Mouse (Mus musculus) B cell, adult 2 months (primary cell): Measurements from ENCODE around the gene Rsl1d1.

Experiments
- DNase-seq, 2 experiments: peaks; one replicate each; pipeline ENCODE4 v3.0.0; 2022

Gene Rsl1d1

DNA sequence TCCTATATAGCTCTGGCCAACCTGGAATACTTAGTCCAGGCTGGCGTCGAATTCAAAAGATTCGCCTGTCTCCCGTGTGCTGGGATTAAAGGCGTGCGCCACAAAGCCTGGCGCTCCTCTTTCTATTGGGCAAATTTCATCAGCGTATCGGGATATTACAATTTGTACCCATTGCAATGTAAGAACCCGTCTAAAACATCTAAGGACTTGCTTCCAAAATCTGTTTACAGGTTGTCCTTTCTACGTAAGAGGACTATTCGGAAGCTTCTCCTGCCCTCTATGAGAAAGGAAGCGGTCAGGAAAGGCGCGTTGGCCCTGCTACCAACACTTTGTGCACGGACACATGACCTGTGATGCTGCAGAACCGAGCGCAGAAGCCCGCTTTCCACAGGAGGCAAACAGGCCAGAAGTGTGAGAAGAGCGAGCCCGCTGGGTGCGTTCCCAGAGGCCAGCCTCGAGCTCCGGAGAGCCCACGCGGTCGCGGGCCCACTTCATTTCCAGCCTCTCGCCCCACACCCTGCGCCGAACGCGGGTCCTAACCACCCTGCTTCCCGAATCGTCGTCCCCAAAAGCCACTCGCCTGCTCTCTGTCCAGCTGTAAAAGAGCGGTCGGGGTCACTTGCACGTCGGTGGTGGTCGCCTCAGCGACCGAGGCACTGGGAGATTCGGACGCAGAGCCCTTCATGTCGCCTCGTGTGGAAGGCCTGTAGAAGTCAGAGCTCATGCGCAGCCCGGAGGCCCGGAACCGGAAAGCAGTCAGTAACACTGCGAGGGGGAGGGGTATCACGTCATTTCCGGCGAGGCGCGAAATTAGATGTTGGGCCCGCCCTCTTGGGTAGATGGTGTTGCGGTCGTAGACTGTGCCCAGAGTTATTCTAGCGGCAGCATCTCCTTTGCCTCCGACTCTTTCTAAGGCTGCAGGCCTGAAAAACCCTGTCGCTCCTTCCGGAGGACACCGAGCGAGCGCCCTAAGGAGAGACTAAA, at the start of gene Rsl1d1:
Rsl1d1 (minus strand) TSS at position 761 of the 984 bp plus-strand sequence.
- peak; percentile 94 to 95 for DNase-seq

DNA sequence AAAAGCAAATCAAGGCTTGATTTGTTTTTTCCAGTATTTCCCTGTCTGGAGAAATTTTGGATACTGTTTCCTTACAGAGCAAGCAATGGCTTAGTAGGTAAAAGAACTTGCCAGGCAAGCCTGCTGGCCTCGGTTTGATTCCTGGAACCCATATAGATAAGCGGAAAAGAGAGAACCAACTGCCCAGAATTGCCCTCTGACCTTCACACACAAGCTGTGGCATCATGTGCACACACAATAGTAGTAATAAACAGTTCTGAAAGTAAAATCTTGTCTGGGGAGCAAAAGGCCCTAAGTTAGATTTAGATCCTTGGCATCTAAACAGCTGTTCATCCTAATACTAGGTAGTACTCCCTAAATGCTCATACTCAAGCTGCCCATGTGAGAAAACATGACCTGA, 44.7 kb upstream of the Rsl1d1 start:
- DNase-seq: no peak

DNA sequence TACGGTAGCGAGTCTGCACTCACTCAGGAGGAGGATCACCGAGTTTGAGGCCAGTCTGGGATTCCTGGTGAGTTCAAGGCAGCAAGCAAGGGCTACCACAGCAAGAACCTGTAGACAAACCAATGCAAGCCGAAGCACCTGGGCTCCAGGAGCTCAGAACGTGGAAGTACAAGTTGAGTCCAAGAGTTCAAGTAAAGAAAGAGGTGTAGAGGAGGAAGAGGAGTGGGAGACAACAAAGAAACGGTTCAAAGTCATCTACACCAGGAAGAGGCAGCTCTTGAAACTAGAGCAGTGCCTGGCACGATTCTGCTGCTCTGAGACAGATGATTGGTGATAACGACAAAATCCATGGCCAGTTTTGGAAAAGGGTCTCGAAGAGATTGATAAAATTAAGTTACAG, 42.6 kb upstream of the Rsl1d1 start:
- DNase-seq: no peak

DNA sequence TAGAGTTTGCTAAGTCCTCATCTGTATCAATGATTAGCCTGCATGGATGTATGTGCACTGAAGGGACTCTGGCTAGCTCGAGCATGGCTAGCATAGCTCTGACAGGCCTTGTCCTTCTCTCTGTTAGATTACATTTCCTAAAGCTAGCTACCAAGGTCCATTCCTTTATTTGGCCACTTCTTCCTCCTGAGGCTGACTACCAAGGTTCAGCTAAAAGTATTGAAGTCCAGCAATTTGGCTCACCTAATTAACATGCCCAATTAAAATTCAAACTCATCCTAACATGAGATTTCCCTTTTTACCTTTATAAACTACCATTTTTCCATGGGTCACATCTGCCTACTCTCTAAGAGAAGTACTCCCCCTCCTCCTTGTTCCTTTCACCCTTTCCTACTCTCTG, 39.3 kb upstream of the Rsl1d1 start:
- no peak for DNase-seq

DNA sequence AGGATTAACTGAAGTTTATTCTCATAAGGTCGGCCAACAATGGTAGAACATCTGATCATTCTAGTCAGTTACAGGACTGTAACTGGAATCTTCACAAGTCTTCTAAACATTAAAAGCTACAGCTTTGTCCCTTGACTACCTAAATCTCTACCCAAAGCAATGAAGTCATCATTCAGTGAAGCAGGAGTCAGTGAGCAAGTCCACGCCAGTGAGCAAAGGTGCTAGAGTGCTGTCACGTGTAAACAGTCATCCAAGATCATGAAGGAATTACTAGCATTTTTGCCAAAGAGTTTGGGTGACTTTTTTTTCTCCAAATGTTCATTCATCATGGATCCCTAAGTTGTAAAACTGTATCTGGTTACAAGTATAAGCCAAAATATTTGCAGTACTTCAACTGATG, 14.7 kb upstream of the Rsl1d1 start:
- DNase-seq: no peak

DNA sequence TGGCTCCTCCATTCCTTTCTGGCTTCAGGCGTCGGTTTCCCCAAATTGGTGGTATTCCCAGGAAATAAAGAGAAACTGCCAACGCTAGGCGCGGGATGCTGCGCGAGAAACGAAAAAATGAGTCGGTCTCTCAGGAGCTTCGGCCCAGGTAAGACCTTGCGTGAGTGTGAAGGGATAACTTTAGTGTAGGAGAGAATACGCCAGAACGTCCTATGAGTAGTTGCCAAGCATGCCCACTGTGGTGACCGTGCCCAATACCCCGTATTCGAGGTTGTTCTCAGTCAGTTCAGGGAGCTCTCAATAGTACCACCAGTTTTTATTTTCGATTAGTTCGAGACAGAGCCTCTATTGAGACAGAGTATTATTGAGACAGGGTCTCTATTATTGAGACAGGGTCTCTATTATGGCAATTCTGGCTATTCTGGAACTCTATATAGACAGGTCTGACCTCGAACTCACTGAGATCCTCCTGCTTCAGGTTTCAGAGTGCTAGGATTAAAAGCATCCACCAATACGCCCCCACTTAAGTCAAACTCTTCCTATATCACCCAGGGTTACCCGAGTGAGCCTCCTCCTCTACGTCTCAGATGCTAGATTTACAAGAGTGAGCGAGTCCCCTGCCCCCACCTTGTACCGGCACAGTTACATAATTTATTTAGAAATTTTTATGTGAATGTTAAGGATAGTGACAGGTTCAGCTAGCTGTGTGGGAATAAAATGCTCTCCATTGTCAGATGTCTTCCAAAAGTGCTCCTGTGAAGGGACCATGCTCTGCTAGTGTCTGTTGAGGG, 664 bp upstream of the Rsl1d1 start:
- DNase-seq: no peak

DNA sequence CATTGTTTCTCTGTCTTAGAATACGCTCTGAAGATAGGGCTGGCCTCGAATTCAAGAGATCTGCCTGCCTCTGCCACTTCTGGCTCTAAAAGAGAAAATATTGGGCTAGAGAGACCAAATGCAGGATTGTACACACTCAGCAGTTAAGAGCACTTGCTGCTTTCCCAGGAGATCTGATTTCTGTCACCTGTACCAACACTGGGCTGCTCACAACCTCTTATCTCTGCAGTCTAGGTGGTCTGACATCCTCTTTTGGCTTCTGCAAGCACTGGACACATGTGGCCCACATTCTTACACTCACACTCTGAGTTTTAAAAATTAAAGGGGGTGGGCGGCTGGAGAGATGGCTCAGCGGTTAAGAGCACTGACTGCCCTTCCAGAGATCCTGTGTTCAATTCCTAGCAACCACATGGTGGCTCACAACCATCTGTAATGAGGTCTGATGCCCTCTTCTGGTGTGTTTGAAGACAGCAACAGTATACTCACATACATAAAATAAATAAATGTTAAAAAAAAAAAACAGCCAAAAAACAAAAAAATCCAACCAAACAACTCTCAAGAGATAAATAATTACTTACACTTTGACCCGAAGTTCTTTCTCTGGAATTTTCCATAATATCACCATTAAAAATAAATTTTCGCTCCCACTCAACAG, 1.3 kb downstream of the Rsl1d1 start:
- DNase-seq: no peak

DNA sequence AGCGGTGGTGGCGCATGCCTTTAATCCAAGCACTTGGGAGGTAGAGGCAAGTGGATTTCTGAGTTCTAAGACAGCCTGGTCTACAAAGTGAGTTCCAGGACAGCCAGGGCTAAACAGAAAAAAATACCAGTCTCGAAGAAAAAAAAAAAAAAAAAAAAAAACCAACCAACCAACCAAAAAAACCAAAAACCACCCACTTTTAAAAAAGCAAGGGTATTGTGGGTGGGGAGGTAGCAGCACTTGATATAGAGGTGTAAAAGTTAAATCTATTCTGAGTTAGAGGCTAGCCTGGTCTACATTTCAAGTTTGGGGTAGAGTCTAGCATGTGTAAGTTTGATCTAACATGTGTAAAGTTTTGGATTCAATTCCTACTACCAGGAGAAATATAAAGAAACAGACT, 2.9 kb downstream of the Rsl1d1 start:
- no peak for DNase-seq

DNA sequence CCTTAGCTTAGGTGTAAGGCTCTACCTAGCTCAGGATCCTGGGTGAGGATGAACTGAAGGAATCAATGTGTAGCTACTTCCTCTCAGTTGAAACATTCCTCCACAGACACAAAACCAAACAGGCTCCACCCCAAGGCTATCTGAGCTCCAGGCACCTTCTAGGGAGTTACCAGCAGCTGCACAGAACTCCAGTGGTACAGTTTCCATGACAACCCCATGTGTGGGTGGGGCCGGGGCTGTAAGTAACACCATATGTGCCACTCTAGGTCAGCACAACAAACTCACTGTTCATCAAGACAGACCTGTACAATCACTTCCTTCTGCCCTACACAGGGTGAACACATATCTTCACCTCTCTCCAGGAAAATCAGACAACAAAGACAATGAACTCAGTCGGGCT, 4.7 kb downstream of the Rsl1d1 start:
- no peak for DNase-seq

DNA sequence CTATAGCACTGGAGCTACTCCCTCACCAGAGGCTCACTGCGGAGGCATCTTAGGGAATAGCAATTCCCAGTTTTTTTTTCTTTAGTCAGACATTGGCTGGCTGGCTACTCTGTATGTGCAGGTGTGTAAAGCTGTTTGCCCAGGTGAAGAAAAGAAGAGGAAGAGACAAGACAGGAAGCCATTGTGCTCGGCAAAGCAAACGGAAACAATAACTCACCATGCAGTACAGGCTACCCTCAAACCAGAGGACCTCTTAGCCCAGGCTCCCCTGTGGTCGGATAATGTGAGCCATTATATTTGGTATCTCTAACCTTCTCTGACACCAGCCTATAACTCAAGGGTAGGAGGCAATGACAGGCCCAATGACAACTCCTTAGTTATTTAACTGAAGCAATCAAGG, 6.1 kb downstream of the Rsl1d1 start:
- DNase-seq: no peak

DNA sequence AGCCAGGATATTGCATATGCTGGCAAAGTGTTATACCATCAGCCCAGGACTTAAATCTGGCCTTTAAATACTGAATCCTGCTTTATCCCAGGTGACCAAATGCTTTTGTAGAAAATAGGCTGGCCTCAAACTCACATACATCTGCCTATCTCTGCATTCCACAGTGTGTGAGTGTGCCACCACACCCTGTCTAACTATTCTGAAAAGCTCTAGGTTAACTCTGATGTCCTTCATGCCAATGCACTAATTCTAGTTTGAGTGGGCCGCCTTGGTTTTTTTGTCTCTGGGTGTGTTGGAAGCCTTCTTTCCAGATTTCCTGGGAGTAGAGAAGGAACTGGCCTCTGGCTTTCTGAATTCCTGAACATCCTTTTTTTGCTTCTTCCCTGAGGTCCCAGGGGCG, 9.9 kb downstream of the Rsl1d1 start:
- DNase-seq: no peak

DNA sequence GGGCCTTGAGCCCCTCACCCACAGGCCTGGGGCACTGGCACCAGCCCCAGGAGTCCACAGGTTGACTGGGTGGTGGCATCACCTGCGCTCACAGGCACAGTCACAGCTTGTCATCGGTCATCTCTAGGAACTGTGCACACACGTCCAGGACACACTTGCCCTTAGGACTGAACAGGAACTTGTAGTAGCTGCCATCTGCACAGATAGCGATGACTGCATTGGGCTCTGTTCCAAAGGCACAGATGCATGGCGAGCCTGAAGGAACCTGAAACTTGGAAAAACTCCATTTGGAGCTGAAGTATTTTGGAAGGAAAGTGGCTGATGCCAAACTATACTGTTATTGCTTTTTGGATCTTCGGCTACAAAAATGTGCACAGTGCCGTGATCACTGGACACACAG, 13.0 kb downstream of the Rsl1d1 start:
- DNase-seq: no peak

DNA sequence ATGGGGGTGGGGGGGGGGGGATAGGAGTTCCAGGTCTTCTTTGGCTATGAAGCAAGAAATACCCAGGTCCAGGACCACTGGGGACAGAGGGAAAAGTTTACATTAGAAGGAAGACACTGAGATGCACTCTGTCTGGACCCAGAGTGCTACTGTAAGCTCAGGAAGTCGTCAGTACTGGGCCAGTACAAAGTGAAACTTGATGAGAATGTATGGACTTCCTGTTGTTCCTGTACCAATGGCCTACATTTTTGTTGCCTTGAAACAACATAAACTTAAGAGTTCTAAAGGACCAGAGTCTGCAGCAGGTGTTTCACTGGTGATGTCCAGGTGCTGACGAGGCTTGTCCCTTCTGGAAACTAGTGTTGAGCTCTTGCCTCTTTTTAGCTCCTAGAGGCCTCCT, 25.7 kb downstream of the Rsl1d1 start:
- no peak for DNase-seq

DNA sequence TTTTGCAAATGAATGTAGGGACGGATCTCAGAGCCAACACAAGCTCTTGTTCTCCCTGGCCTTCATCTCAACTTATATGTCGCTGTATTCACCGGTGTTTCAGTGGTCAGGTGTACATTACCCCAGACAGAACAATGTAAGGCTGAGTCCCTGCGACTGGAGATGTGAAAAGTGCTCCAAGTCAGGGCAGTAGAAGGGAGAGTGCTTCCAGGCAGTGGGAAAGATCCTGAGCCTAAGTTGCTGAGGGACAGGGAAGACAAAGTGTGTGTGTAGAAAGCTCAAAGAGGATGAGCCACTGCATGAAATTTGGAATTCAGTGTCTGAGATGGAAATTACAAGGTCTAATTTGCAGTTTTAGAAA, 26.3 kb downstream of the Rsl1d1 start:
- DNase-seq: no peak

DNA sequence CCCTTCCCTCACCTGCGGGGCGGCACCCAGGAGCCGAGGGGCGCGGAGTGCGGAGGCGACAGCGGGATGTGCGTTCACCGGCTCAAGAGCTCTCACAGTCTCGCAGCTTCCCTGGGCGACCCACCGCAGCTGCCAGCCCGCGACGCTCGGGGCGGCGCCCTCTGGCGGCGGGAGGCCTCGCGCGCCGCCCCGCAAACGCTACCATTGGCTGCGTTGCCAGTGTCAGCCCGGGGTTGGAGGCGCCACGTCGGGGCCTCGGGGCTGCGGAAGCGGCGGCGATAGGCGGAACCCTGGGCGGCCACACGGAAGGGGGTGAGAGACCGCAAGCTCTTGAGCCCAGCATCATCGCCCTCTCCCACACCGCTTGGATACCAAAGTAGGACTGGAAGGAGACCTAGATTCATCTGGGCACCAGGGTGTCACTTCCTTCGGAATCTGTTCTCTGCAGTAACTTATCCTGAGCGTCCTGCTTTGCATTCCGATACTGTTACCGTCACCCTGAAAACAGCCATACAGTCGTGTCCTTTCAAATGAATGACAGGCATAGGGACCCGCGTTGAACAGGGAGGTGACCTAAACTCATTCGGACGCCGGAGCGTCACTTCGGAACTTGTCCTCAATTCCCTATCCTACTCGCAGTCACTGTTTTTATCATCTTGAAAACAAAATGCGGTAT, 26.8 kb downstream of the Rsl1d1 start, which contains the start of gene Zc3h7a:
Zc3h7a (minus strand) TSS at position 186 of the 676 bp plus-strand sequence.
- DNase-seq: peak; percentile 93 to 94

DNA sequence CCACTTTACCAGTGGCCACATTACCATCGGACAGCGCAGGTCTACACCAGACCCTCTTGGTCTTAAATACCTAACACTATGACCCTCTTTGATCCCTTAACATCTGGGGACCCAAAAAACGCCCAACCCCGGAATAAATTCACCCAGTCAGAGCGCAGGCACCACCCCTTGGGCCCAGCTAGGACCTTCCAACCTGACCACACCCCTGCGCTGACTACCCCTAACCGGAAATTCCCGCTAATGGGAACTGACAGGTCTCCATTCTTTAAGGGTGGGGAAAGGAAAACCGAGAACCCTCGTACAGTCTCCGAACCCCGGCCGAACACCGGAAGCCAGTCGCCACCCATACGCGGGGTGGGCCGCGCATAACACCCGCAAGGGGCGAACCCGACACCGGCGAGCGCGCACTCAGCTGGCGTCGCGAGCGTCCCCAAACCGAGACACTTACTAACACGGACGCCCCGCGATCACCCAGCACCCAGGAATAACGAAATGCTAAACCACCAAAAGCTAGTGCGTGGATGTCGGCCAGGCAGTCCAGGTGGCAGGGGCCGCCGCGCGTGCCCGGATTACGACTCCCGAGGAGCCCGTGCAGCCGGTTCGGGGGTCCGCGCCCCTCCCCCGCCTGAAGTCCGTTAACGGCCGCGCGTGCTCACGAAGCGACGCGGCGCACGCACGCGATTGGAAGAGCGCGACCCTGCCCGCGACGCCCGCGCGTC, 27.5 kb downstream of the Rsl1d1 start:
- DNase-seq: peak; percentile 67 to 74

DNA sequence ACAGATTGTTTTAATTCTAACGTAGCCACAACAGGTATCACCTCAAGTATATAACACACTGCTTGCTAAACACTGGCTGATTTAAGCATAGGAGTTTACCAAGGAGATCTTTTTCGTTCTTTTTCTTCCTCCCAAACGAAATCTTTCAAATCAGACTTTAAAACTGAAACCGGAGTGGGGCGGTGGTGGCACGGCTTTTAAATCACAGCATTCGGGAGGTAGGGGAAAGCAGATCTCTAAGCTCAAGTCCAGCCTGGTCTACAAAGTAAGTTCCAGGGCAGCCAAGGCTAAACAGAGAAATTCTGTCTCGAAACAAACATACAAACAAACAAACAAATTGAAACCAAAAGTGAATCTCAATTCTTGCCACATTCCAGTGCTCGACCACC, 28.0 kb downstream of the Rsl1d1 start:
- DNase-seq: no peak

DNA sequence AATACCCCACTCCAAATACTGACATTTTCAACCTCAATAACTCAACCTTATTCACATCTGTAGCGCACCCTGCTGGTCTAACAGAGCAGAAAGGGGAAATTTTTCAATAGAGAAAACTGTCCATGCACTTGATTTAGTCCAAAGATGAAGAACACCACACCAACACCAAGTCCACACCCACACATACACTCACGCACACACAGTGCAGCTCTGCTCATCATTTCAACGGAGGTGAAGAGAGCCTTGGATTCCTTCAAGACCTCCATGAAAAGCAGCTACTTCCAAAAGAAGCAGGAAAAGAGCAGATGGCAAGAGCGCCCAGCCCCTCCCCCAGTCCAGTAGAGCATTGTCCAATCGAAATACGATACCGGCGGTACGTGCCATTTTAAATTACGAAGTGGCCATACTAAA, 28.5 kb downstream of the Rsl1d1 start:
- peak; percentile 81 for DNase-seq

DNA sequence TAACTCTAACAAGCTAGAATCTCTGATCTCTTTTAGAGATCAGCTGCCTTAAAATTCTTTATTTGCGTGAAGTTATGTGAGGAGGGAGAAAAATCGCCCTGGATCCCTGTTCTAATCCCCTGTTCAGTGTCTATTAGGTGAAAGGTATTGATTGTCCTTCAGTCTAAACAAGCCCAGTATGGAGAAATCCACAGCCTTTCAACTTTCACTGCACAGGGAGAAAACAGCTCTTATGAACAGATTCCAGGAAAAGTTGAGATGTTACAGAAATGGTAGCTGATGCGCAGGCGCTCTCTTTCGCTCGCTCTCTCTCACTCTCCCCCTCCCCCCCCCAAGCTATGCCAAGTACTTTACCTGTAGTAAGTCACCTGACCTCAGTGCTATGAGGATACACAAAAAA, 31.5 kb downstream of the Rsl1d1 start:
- no peak for DNase-seq

DNA sequence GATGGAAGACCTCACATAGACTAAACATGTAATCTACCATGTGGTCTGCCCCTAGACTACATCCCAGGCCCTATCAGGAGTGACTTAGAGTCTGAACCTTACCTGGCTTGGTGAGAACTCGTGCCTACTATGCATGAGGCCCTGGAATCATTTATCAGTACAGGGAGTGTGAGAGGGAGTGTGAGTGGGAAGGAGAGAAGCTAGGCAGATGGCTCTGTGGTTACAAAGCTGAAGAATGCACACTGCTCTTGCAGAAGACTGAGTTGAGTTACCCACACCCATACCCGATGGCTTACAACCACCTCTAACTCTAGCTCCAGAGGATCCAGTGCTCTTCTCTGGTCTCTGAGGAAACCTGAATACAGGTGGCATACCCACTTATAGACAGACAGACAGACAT, 36.7 kb downstream of the Rsl1d1 start:
- DNase-seq: no peak

DNA sequence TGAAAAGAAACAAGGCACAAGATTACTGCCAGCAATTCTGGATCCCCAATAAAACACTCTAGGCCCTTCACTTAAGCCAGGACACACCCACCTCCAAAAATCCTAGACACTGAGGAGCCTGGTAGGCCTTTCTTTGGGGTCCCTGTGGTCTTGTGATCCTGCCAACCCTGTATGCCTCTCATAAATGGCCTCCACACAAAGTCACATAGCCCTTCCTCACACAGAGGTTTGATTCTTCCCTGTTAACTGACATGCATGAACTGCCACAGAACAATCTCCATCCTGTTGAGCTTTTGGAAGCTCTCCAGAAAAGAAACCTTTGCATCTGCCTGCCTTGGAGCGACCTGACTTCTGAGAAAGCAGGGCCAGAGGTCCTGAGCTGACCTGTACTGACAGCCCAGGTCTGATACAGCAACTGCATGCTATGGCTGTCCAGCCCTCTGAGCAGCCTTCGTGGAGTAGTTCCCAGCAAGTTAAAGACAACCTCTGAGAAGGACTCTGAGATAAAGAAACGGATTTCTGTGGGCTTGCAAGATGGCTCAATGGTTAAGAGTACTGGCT, 38.4 kb downstream of the Rsl1d1 start:
- no peak for DNase-seq

DNA sequence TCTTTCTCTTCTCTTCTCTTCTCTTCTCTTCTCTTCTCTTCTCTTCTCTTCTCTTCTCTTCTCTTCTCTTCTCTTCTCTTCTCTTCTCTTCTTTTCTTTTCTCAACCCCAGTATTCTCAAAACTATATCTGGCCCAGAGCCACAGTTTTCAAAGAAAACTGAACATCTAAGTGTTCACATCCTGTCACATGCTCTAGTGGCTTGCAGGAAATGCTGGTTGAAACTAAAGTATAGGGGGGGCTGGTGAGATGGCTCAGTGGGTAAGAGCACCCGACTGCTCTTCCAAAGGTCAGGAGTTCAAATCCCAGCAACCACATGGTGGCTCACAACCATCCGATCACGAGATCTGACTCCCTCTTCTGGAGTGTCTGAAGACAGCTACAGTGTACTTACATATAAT, 45.4 kb downstream of the Rsl1d1 start:
- DNase-seq: peak; percentile 38 to 55
